ENCODE assay signal across 8 mouse cellular contexts in genomic region chr7:4806716-4807115, GRCm38 (mm10). TPM values are rescaled to one million over a fixed set of nuclear protein-coding genes. Genes with fewer than 3 reads are reported as not detected.
DNase-seq lines count a peak whose midpoint lies in the region; ATAC-seq and TF ChIP-seq lines count a peak whose summit lies in the region.
"Had no signal": no experiment of that assay in that cellular context is flagged by ENCODE, and none has a peak within 500 bp of the region (broad histone marks: within the 10 kb centered on the region; RNA-seq: fewer than 3 reads in every experiment).

No protein-coding gene starts in this region.

- peaks cover 12% of the 10 kb centered on the region for H3K4me1 ChIP-seq in kidney, postnatal 0 days (replicated peaks; ENCODE audit: insufficient read depth, low read length)
- H3K4me1 ChIP-seq in MEL (ENCODE audit: control insufficient read depth in 1 of 2, insufficient read depth in 2 of 2, low read length in 2 of 2): peaks cover 3 to 12% of the 10 kb centered on the region in 2 experiments; a peak in 3 of 4 replicates
- peaks cover 51% of the 10 kb centered on the region for H3K4me1 ChIP-seq in liver, embryonic 12.5 days

- no peak overlapping the region for H3K4me2 ChIP-seq in kidney, postnatal 0 days (ENCODE audit: low read length)
- peak overlapping the region; percentile 28 for H3K4me2 ChIP-seq in liver, embryonic 12.5 days
- H3K4me2 ChIP-seq: limb, embryonic 12.5 days had no signal

- TF ChIP-seq POLR2A in MEL (IDR thresholded peaks at IDR 0.05; ENCODE audit: control insufficient read depth in 1 of 2, insufficient read depth in 1 of 2, low read depth in 1 of 2, low read length in 2 of 2, poor library complexity in 1 of 2): no peak

- no peak overlapping the region for H3K4me3 ChIP-seq in kidney, postnatal 0 days (replicated peaks; ENCODE audit: low read depth, low read length)
- H3K4me3 ChIP-seq in MEL (ENCODE audit: control insufficient read depth in 1 of 2, insufficient read depth in 1 of 2, low read depth in 2 of 2, low read length in 2 of 2): no peak overlapping the region
- H3K4me3 ChIP-seq in liver, embryonic 12.5 days: no peak overlapping the region
- H3K4me3 ChIP-seq: limb, embryonic 12.5 days had no signal

- peak; percentile 77 for TF ChIP-seq CTCF in kidney, postnatal 0 days (IDR thresholded peaks at IDR 0.05; ENCODE audit: low read depth)
- TF ChIP-seq CTCF in MEL (IDR thresholded peaks at IDR 0.05 in 2 of 3, conservative IDR thresholded peaks at IDR 0.05 in 1 of 3; ENCODE audit: control insufficient read depth in 1 of 3, insufficient read depth in 1 of 3, low read depth in 2 of 3, low read length in 3 of 3, poor library complexity in 1 of 3, severe bottlenecking in 1 of 3): peak in 2 of 3 experiments; percentile 56 to 68; a peak in 4 of 6 replicates

- peaks cover 22% of the 10 kb centered on the region for H3K36me3 ChIP-seq in kidney, postnatal 0 days (ENCODE audit: insufficient read depth, low read length)
- H3K36me3 ChIP-seq in MEL (ENCODE audit: control insufficient read depth in 1 of 2, insufficient read depth in 2 of 2, low read length in 2 of 2): peaks cover 24 to 27% of the 10 kb centered on the region in 2 experiments
- peaks cover 85% of the 10 kb centered on the region for H3K36me3 ChIP-seq in liver, embryonic 12.5 days
- H3K36me3 ChIP-seq in splenic B cell, adult 2 months (ENCODE audit: control insufficient read depth, insufficient read depth, low read length, poor library complexity, severe bottlenecking): peaks cover 13% of the 10 kb centered on the region

- 86% methylated on average over 7 of the region's 7 CpGs for WGBS in kidney, postnatal 0 days
- 57% methylated on average over 7 of the region's 7 CpGs for WGBS in liver, embryonic 12.5 days (ENCODE audit: insufficient replicate concordance)

- ATAC-seq in kidney, postnatal 0 days (replicated peaks; ENCODE audit: low FRiP score, low read depth): no peak
- peak; percentile 87 for ATAC-seq in liver, embryonic 12.5 days

- peak; percentile 81 for DNase-seq in kidney, postnatal 0 days (ENCODE audit: low spot score)
- no peak for DNase-seq in kidney, adult 18-20 months
- peak; percentile 81 for DNase-seq in MEL (ENCODE audit: low read depth, low spot score)
- peak; percentile 74 for DNase-seq in c-Kit-positive CD71-positive TER-119-positive erythroid progenitor cells, embryonic 14.5 days (ENCODE audit: low spot score)
- peak; percentile 80 for DNase-seq in splenic B cell, adult 2 months (ENCODE audit: low read depth, low spot score)
- DNase-seq in testis, postnatal 10 days (ENCODE audit: low spot score): no peak

- H3K9ac ChIP-seq in kidney, postnatal 0 days (ENCODE audit: low read depth, low read length): no peak overlapping the region
- H3K9ac ChIP-seq in MEL (ENCODE audit: control insufficient read depth, low read depth, low read length, poor library complexity, severe bottlenecking): no peak overlapping the region
- H3K9ac ChIP-seq in liver, embryonic 12.5 days: no peak overlapping the region
- H3K9ac ChIP-seq: limb, embryonic 12.5 days had no signal

- H3K79me2 ChIP-seq in MEL (ENCODE audit: control insufficient read depth, insufficient read depth, low read length, poor library complexity): peaks cover 21% of the 10 kb centered on the region

- TF ChIP-seq RAD21 in MEL (IDR thresholded peaks at IDR 0.05; ENCODE audit: low read depth, low read length): peak; percentile 56

- no peaks in the 10 kb centered on the region for H3K9me3 ChIP-seq in kidney, postnatal 0 days (replicated peaks; ENCODE audit: low read length)
- no peaks in the 10 kb centered on the region for H3K9me3 ChIP-seq in MEL (replicated peaks; ENCODE audit: insufficient read depth, low read length)
- no peaks in the 10 kb centered on the region for H3K9me3 ChIP-seq in liver, embryonic 12.5 days (replicated peaks)
- H3K9me3 ChIP-seq: limb, embryonic 12.5 days had no signal

- TF ChIP-seq EP300 in MEL (IDR thresholded peaks at IDR 0.05; ENCODE audit: low read depth in 1 of 2, low read length in 2 of 2): no peak

- no peak overlapping the region for H3K27ac ChIP-seq in kidney, postnatal 0 days
- H3K27ac ChIP-seq in MEL (ENCODE audit: control insufficient read depth, low read depth, low read length): 0 out of 2 replicates have a peak overlapping the region, but pooled peaks have one; percentile 6
- H3K27ac ChIP-seq in liver, embryonic 12.5 days: peak overlapping the region; percentile 88
- H3K27ac ChIP-seq: limb, embryonic 12.5 days had no signal

- H3K27me3 ChIP-seq in kidney, postnatal 0 days (ENCODE audit: insufficient read depth, low read length): no peaks in the 10 kb centered on the region
- no peaks in the 10 kb centered on the region for H3K27me3 ChIP-seq in MEL (ENCODE audit: control insufficient read depth in 1 of 2, insufficient read depth in 2 of 2, low read length in 2 of 2)
- H3K27me3 ChIP-seq in liver, embryonic 12.5 days (replicated peaks): no peaks in the 10 kb centered on the region
- no peaks in the 10 kb centered on the region for H3K27me3 ChIP-seq in splenic B cell, adult 2 months (ENCODE audit: control insufficient read depth, insufficient read depth, low read length, poor library complexity, severe bottlenecking)
- H3K27me3 ChIP-seq: limb, embryonic 12.5 days had no signal

TF ChIP-seq in MEL, 35 proteins besides CTCF, POLR2A, EP300 and RAD21:
- TF ChIP-seq ZMIZ1 (IDR thresholded peaks at IDR 0.05; ENCODE audit: low read depth, low read length): 0 out of 2 replicates have a peak, but pooled peaks have one; percentile 12
- no peak for TF ChIP-seq SIN3A (IDR thresholded peaks at IDR 0.05; ENCODE audit: low read length)
- TF ChIP-seq JUND (IDR thresholded peaks at IDR 0.05; ENCODE audit: low read depth, low read length): no peak
- TF ChIP-seq UBTF (IDR thresholded peaks at IDR 0.05; ENCODE audit: borderline replicate concordance, insufficient read depth, low read depth, low read length): no peak
- TF ChIP-seq SMC3 (IDR thresholded peaks at IDR 0.05; ENCODE audit: low read depth, low read length): peak; percentile 69
- TF ChIP-seq RCOR1 (IDR thresholded peaks at IDR 0.05; ENCODE audit: low read depth, low read length): no peak
- TF ChIP-seq ZKSCAN1 (IDR thresholded peaks at IDR 0.05; ENCODE audit: low read depth, low read length): no peak
- TF ChIP-seq POLR2AphosphoS2 (IDR thresholded peaks at IDR 0.05; ENCODE audit: low read length): peak; percentile 48; the same call in 1 of the 2 replicates
- TF ChIP-seq ELF1 (IDR thresholded peaks at IDR 0.05; ENCODE audit: low read depth, low read length): no peak
- no peak for TF ChIP-seq MYC (IDR thresholded peaks at IDR 0.05; ENCODE audit: low read depth, low read length)
- 0 out of 2 replicates have a peak, but pooled peaks have one; percentile 20 for TF ChIP-seq ZNF384 (IDR thresholded peaks at IDR 0.05; ENCODE audit: low read depth, low read length)

RNA-seq across cellular contexts. Expression of gene Ube2s, which starts 5.7 kb away (rescaled TPM):
- 198 and 203 TPM in 2 replicates for polyA plus RNA-seq in kidney, postnatal 0 days (2015; fragmentation: Nextera tagmentation; extraction: Ambion mirVana)
- 341 and 346 TPM in 2 replicates for total RNA-seq in MEL (2012; rRNA removed)
- 100 to 1,000 TPM in 1 of 2 experiments, not detected in 1; 740 TPM for polyA plus RNA-seq in MEL (2012; ENCODE audit: insufficient read depth in 1 of 2, insufficient read length in 2 of 2, low read depth in 1 of 2, low replicate concordance in 2 of 2, missing spikeins in 1 of 2)
- polyA plus RNA-seq in liver, embryonic 12.5 days (2016; fragmentation: Nextera tagmentation; extraction: Ambion mirVana): 353 and 370 TPM in 2 replicates

RNA-seq across cellular contexts. Expression of gene Rpl28, which starts 14.0 kb away (rescaled TPM):
- 453 and 480 TPM in 2 replicates for polyA plus RNA-seq in kidney, postnatal 0 days (2015; fragmentation: Nextera tagmentation; extraction: Ambion mirVana)
- 2,026 and 2,264 TPM in 2 replicates for total RNA-seq in MEL (2012; rRNA removed)
- 1,000 to 10,000 TPM in 1 of 2 experiments, 100 to 1,000 TPM in 1; 1,000 to 9,991 TPM for polyA plus RNA-seq in MEL (2012; ENCODE audit: insufficient read depth in 1 of 2, insufficient read length in 2 of 2, low read depth in 1 of 2, low replicate concordance in 2 of 2, missing spikeins in 1 of 2)
- polyA plus RNA-seq in liver, embryonic 12.5 days (2016; fragmentation: Nextera tagmentation; extraction: Ambion mirVana): 397 and 413 TPM in 2 replicates

RNA-seq across cellular contexts. Expression of gene Tmem238, which starts 17.3 kb away (rescaled TPM):
- polyA plus RNA-seq in kidney, postnatal 0 days (2015; fragmentation: Nextera tagmentation; extraction: Ambion mirVana): 35.9 and 40.4 TPM in 2 replicates
- total RNA-seq in MEL (2012; rRNA removed): 20.9 and 23.8 TPM in 2 replicates
- polyA plus RNA-seq in MEL (2012; ENCODE audit: insufficient read depth in 1 of 2, insufficient read length in 2 of 2, low read depth in 1 of 2, low replicate concordance in 2 of 2, missing spikeins in 1 of 2): 10 to 100 TPM in 1 of 2 experiments, not detected in 1; 31.3 TPM
- polyA plus RNA-seq in liver, embryonic 12.5 days (2016; fragmentation: Nextera tagmentation; extraction: Ambion mirVana): 18.9 and 19.2 TPM in 2 replicates

RNA-seq across cellular contexts. Expression of gene Tmem190, which starts 24.0 kb away (rescaled TPM):
- 0.70 TPM in 1 of 2 replicates, not detected in the other for polyA plus RNA-seq in kidney, postnatal 0 days (2015; fragmentation: Nextera tagmentation; extraction: Ambion mirVana)
- not detected in 2 replicates for total RNA-seq in MEL (2012; rRNA removed)
- 1 to 10 TPM in 1 of 2 experiments, not detected in 1; 1.6 TPM for polyA plus RNA-seq in MEL (2012; ENCODE audit: insufficient read depth in 1 of 2, insufficient read length in 2 of 2, low read depth in 1 of 2, low replicate concordance in 2 of 2, missing spikeins in 1 of 2)
- 0.46 TPM in 1 of 2 replicates, not detected in the other for polyA plus RNA-seq in liver, embryonic 12.5 days (2016; fragmentation: Nextera tagmentation; extraction: Ambion mirVana)

RNA-seq across cellular contexts. Expression of gene Il11, which starts 24.1 kb away (rescaled TPM):
- polyA plus RNA-seq in kidney, postnatal 0 days (2015; fragmentation: Nextera tagmentation; extraction: Ambion mirVana): 0.14 and 0.20 TPM in 2 replicates
- 0.12 TPM in 1 of 2 replicates, not detected in the other for total RNA-seq in MEL (2012; rRNA removed)
- under 1 TPM in 1 of 2 experiments, not detected in 1; 0.07 TPM for polyA plus RNA-seq in MEL (2012; ENCODE audit: insufficient read depth in 1 of 2, insufficient read length in 2 of 2, low read depth in 1 of 2, low replicate concordance in 2 of 2, missing spikeins in 1 of 2)
- polyA plus RNA-seq in liver, embryonic 12.5 days (2016; fragmentation: Nextera tagmentation; extraction: Ambion mirVana): 0.06 TPM in 1 of 2 replicates, not detected in the other
- polyA plus RNA-seq: limb, embryonic 12.5 days had no signal

Comparison
In these comparisons a context has a peak if more than half of its experiments do, and no peak if none do; other contexts are left out.
1. DNase-seq: peak in kidney, postnatal 0 days (single experiment), MEL (single experiment), c-Kit-positive CD71-positive TER-119-positive erythroid progenitor cells, embryonic 14.5 days (single experiment) and splenic B cell, adult 2 months (single experiment); none in kidney, adult 18-20 months (single experiment) and testis, postnatal 10 days (single experiment).